Mouse (Mus musculus) right cerebral cortex, adult 2 months (tissue): ENCODE results near the gene Chrdl1.

Source experiments
- DNase-seq, 2 experiments: peaks; one replicate each; pipeline ENCODE4 v3.0.0; 2021 to 2022; ENCODE audit warnings: low spot score in 2 of 2

Gene Chrdl1

DNA sequence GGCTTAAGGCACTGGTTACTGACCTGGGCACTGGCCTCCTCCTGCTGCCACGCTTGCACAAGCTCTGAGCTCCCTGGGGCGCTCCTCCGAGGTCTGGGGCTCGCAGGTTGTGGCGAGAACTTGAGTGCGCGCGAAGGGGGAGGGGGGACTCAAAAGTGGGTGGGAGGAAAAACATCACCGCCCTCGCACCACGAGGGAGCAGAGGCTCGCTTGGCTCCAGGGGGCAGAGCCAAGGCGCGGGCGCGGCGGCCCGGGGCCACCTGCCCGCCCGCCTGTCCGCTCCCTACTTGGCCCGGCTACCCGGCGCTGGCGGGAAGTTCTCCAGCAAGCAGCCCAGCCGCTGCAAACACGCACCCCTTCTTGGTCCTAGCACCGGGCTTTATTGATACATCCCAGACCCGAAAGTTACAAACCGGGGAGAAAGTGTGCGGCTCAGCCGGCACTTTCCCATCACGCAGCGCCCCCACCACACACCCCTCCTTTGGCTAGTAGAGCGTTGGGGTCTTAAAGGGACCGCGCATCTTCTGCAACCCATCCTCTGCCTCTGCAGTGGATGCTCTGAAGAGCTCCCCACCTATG, at the start of gene Chrdl1:
Gene Chrdl1, minus strand, starts transcription at position 472 of the 579 bp plus-strand sequence.
- no peak for DNase-seq

DNA sequence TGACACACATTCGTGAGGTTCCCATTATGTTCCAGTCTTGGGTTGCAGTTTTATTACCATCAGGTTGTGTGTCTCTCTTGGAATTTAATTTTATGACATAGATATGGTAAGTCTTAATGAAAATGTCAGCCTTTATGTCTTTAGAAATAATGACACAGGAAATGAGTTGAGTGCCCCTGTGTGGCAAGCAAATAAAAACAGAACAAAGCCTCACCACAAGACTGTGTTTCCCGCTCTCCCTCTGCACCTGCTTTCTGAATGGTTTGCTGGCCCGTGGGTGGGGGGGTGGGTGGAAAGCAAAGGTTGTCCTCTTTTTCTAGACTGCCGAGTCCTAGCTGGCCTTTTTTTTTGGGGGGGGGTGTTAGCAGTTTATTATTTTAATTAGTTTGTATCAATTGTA, 48.6 kb upstream of the Chrdl1 start:
- DNase-seq: no peak

DNA sequence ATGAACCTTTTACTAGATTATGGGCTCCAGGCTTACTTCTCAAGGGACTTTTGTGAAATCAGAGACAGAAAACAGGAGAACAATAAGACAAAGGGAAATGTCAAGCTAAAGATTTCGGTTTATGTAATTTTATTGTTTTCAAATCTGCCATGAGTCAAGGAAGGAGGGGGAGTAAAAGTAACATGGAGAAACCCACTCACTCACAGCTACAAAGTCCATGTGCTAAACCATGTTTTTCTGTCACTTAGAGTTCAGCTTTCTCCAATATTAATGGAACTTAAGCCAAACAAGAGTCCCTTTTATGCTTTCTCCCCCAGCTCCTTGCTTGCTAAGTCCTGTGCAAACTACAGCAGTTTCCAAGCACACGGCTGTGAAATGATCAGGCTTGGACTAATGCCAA, 10.5 kb upstream of the Chrdl1 start:
- DNase-seq: no peak

DNA sequence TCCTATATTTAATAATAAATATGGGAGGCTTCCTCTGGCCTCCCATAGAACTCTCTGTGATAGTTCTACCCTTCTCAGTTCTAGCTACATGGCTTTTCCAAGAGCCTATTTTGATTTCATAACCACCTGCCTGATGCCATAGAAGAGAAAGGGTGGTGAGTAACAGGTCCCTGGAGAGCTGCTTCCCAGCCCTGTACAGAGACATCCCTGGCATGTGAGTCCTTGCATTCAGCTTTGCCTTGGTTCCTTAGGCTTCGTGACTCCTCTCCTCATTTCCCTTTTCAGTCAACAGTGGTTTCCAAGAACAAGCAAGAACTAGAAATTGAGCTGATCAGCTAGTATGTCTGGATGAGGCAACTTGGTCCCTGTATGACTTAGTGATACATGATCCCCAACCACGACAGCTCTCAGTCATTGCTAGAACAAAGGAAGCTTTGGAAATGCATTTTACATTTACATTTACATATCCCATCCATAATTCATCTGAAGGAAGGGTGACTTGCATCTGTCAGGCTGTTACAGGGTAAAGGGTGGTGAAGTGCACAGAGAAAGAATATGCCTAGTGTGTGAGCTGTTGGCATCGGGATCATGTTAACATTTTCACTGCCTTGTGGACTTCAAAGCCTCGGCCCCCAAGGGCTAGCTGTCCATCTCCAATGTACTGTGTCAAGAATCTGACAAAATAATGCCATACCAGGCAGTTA, 27.7 kb downstream of the Chrdl1 start:
- DNase-seq: no peak

DNA sequence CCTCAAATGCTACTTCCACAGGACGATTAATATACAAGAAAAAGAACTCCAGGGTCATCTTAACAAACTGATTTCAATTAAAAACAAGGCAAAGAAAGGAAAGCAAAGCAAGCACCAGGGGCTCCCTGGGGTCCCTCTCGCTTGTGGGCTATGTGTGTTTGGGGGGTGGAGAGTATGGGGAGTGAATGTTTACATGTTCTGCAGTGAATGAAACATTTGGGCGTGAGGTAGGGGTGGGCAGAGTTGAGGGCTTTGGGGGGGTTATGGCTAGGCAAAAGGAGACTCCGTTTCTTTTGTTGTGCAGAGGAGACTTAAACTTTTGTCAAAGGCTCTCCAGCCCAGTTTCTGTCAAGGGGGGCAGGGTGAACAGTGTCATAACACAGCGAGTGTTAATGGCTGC, 46.8 kb downstream of the Chrdl1 start:
- DNase-seq: no peak

DNA sequence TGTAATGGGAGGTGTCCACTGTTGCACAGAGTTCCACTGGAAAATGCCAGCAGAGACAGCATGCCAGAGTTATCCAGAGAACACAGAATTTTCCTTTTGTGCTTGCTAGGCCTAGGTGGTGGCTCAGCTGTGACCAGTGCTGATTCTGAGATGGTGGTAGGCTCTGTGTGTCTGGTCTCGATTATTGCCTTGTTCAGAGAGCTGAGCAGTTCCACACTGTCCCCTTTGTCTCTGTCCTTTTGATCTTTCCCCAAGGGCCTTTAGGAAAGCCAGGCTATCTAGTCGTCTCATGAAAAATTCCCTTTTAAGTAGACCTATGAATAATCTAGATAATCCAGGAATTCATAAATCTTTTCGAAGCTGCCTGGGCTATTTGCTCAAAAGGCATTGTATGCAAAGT, 47.3 kb downstream of the Chrdl1 start:
- no peak for DNase-seq

DNA sequence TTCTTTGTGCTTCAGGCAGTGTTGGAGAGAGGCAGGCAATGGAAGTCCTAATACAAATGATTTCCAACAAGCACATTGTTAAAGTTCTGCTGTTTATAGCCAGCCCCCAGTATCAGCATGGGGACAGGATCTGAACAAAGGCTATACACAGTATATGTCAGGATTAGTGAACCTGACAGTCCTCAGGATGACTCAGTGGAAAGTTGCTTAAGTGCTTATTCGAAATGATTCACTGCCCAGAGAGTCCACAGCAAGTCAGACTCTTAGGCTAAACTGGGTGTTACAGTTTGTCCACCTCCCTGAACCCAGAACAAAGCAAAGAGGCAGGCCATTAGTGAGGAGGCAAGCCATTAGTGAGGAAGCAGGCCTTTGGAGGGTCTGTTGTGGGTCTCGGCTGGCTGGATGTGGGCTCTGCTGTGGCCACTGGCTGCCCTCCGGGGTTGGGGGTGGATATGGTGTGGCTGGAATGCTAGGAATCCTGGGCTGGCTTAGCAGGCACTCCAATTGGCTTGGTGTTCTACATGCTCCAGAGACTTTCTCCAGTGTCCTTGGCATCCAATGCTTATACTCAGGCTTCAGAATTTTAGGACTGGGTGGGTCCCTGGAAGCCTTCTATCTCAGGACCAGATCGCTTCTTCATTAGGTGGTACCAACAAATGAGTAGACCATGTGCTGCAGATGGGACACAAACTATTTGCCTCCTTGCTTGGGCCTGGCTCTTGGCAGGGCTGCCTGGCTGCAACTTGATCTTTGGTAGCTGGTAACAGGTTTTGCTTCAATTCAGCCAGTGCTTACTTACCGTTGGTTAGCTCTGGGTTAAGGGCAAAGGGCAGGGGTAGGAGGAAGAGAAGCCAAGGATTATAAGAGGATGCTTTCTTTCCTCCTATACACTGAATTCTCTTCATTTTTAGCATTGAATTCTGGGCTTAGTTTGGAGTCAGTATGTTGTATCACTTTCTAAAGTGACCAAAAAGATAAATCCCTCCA, 49.3 kb downstream of the Chrdl1 start:
- DNase-seq: no peak

DNA sequence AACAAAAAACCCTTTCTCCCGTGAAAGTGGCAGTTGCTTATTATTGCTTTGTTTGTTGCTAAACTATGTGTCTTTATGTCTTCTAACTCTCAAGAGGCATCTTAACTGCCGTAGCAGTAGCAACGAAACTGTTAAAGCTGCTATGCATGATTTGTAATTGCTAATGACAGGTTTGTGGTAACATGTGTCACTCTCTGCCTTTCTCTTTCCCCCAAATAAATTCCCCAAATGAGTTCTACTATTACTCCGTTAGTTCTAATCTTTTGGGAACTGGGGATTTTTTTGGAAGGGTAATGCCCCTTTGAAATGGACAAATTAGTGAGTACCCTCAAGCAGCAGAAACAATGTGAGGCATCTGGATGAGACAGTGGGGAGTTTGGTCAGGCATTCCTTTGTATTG, 55.9 kb downstream of the Chrdl1 start:
- DNase-seq: no peak

DNA sequence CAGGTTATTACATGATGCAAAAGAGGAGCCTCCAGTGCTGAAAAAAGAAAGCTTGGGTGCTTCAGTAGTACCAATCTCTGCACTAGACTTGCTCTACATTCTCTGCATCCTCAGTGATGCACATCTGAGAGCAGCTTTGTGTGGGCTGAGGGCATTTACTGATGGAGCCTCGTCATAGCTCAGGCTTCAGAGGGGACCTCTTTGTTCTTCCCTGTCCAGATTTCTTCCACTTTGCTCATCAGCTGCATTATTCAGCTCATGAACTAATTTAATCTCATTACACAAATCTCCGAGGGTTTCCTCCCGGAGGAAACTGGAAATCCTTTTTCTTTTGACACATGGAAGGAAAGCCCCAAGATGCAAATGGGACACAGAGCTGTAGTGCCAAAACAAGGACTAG, 56.5 kb downstream of the Chrdl1 start:
- DNase-seq: no peak

DNA sequence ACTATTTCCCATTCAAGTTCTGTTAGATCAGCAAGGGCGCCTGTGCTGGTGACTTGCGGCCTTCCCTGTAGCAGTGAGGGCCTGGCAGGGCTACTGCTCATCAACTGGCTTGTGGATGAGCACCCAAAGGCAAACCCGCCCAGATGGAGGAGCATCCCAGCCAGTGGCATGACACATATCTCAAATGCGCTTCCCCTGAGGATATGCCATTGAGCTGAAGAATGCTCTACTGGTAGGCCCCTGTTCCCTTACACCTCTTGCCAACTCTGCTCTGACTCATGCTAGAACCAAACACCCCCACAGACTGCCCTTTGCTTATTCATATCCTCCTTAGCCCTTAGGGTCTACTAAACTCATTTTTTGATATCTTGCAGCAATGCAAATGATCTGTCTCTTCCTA, 57.4 kb downstream of the Chrdl1 start:
- no peak for DNase-seq

DNA sequence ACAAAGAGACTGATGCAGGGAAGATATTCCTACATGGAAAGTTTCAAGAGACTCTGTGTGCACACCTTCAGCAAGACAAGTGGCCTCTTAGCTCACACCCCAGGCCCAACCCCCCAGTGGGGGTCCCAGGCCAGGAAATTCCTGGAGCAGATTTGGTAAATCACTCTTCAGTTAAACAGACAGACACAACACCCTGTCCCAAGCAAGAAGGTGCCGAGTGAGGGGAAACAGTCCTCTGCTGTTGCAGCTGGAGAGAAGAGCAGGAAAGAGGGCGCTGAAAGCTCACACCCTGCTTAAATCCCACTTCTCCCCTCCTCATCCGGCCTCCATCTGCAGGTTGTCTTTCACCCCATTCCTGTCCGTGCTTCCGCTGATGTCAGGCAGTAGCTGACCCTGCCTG, 58.2 kb downstream of the Chrdl1 start:
- no peak for DNase-seq

DNA sequence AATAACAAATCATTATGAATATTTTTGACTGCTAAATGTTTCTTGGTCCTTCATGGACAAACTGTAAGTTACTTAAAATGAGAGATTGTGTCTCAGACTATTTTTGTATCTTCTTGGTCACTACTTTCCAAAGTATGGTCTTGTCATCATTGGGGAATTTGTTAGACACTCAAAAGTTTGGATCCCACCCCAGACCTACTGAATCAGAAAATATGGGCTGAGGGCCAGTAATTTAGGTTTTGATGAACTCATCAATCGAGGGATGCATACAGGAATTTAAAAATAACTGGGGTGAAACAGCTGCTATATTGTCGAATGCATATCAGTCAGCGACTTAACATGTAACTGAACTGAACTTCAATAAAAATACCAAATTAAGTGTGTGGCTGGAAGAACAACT, 80.9 kb downstream of the Chrdl1 start:
- DNase-seq: no peak

DNA sequence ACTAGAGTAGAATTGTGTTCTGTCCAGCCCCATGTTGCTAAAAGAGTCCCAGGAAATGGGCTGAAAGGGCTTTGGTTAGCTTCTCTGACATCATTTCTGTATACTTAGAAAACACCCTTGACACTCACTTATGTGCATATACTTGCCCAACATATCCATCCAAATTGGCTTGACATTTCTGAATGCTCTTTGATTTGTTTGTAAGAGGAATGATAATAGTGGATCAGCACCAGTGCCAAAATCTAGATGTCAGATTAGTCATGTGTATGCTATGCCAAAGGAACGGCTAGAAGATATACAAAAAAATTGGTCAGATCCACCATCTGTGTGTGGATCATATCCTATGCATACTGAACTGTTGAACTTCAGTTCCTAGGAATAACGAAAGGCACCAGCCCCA, 99.3 kb downstream of the Chrdl1 start:
- DNase-seq: no peak

DNA sequence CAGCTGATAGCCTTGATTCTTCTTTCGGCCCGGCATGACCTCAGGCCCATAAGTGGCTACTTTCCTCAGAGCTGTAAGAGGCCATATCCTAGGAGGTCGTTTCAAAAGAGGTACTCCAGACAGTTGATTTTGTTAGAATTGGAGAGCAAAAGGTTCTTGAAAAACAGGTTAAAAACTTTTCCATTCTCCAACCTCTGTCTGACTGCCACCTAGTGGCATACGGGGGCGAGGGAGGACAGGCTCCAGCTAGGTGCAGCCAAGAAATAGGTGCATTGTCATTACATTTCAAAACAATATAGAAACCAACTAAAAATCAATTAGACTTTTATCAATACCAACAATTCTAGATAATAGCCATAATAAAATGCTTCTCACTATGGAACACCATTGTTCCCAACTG, 118.9 kb downstream of the Chrdl1 start:
- peak in 1 of 2 experiments; percentile 5 for DNase-seq

DNA sequence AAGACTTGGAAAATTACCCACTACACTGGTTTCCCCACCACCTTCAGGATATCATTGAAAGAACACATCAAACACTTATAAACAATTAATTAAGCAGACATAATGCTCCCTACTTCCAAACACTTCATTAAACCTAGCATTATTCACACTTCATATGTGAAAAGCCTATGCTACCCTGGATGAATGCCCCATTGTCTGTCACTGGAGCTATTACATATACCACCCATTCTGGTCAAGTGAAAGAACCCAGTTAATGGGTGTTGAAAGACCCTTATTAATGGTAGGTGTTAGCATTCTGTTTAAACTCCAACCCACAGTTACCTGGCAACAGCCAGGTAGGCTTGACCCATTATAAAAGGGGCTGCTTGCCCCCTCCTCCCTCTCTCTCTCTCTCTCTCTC, 143.4 kb downstream of the Chrdl1 start:
- DNase-seq: no peak
